Mouse (Mus musculus) lung, postnatal 0 days (tissue): ENCODE data around the gene Rab8b. TPM values are rescaled to one million over a fixed set of nuclear protein-coding genes. Genes with fewer than 3 reads are reported as not detected.
A peak's percentile ranks its signal among the peaks of the same experiment; 100 is the strongest.
"Not testable (repeated sequence)": the region's sequence is repeated elsewhere in the genome, so short reads cannot be mapped to it uniquely, and the experiment has no call there.

ENCODE experiments used
- ATAC-seq: fragments of 200-750 bp; cut with Nextera tagmentation; 2 replicates; pipeline ENCODE4 v1.8.0; 2017; ENCODE audit warnings: moderate library complexity
- DNase-seq: peaks from one replicate; pipeline ENCODE4 v3.0.0-alpha.2; 2016; ENCODE audit warnings: low spot score
- H3K27ac ChIP-seq: fragments of 300-500 bp; sonication (generic); 2 replicates; pipeline ENCODE4 v1.5.1; 2014; ENCODE audit warnings: antibody characterized with exemption, mild to moderate bottlenecking, low read length, mixed read lengths
- H3K27me3 ChIP-seq: fragments of 300-500 bp; sonication (generic); replicated peaks from 2 replicates; pipeline ENCODE4 v1.6.1; 2014; ENCODE audit warnings: low read length, mixed read lengths; ENCODE audit not compliant: insufficient read depth
- H3K36me3 ChIP-seq: fragments of 300-500 bp; sonication (generic); 2 replicates; pipeline ENCODE4 v1.6.1; 2014; ENCODE audit warnings: low read length, mixed read lengths; ENCODE audit not compliant: insufficient read depth
- H3K4me1 ChIP-seq: fragments of 300-500 bp; sonication (generic); 2 replicates; pipeline ENCODE4 v1.6.1; 2014; ENCODE audit warnings: antibody characterized with exemption, low read depth, low read length, mixed read lengths; ENCODE audit not compliant: insufficient read depth
- H3K4me2 ChIP-seq: fragments of 300-500 bp; sonication (generic); replicated peaks from 2 replicates; pipeline ENCODE4 v1.6.1; 2014; ENCODE audit warnings: low read depth, mild to moderate bottlenecking, low read length, moderate library complexity, mixed read lengths
- H3K4me3 ChIP-seq: fragments of 300-500 bp; sonication (generic); 2 replicates; pipeline ENCODE4 v1.5.1; 2014; ENCODE audit warnings: low read depth, low read length
- H3K9ac ChIP-seq: fragments of 300-500 bp; sonication (generic); replicated peaks from 2 replicates; pipeline ENCODE4 v1.6.1; 2014; ENCODE audit warnings: low read depth, mild to moderate bottlenecking
- H3K9me3 ChIP-seq: fragments of 300-500 bp; sonication (generic); 2 replicates; pipeline ENCODE4 v1.6.1; 2016; ENCODE audit warnings: low read length, mixed read lengths
- CTCF ChIP-seq: IDR thresholded peaks from 2 replicates; pipeline ENCODE4 v1.5.1; 2016; ENCODE audit warnings: antibody characterized with exemption, mild to moderate bottlenecking
- EP300 ChIP-seq: IDR thresholded peaks from 2 replicates; pipeline ENCODE4 v1.6.1; 2016; ENCODE audit warnings: antibody characterized with exemption, mild to moderate bottlenecking, control low read depth
- WGBS: fragments of 180-500 bp; shearing (Covaris S2); extraction: QIAGEN DNeasy Blood & Tissue Kit; methylation state at CpG from one replicate; pipeline ENCODE4 v1.1.7; 2014; 5-methylcytosine and 5-hydroxymethylcytosine counted together
- polyA plus RNA-seq: library from polyadenylated mRNA; unstranded; fragments of >200 nt; fragmentation: Nextera tagmentation; extraction: Ambion mirVana; gene quantifications from 2 replicates; pipeline ENCODE4 v1.2.1, GENCODE M21; 2015

Gene Rab8b
- polyA plus RNA-seq, 1 experiment from 2014 or later = 15.6 TPM

GRCm38 (mm10) chr9:66878899-66879298 lies 40.6 kb downstream of the Rab8b start:
- ATAC-seq (no peak), DNase-seq (no peak)
- no peak overlapping the region for H3K4me3 ChIP-seq
- WGBS = 89% methylated on average over 3 of the region's 3 CpGs
- H3K4me1 ChIP-seq = 0 out of 2 replicates have a peak, but pooled peaks cover 3% of the 10 kb centered on the region
- H3K27me3 ChIP-seq = no peaks in the 10 kb centered on the region
- no peaks in the 10 kb centered on the region for H3K9me3 ChIP-seq
- H3K27ac ChIP-seq = no peak overlapping the region
- H3K4me2 ChIP-seq = no peak overlapping the region
- H3K36me3 ChIP-seq = no peaks in the 10 kb centered on the region
- TF ChIP-seq EP300 (no peak), CTCF (no peak)
- H3K9ac ChIP-seq = no peak overlapping the region

GRCm38 (mm10) chr9:66876577-66876976 lies 42.9 kb downstream of the Rab8b start:
- H3K4me3 ChIP-seq = no peak overlapping the region
- 40% methylated on average over 5 of the region's 5 CpGs for whole genome bisulfite sequencing
- H3K36me3 ChIP-seq = no peaks in the 10 kb centered on the region
- DNase-seq (peak; percentile 92), ATAC-seq (peak; percentile 78)
- H3K9me3 ChIP-seq = no peaks in the 10 kb centered on the region
- no peak overlapping the region for H3K4me2 ChIP-seq
- no peak overlapping the region for H3K27ac ChIP-seq
- no peaks in the 10 kb centered on the region for H3K4me1 ChIP-seq
- H3K9ac ChIP-seq = no peak overlapping the region
- no peaks in the 10 kb centered on the region for H3K27me3 ChIP-seq
- TF ChIP-seq CTCF = no peak
- peak; percentile 69 for TF ChIP-seq EP300

GRCm38 (mm10) chr9:66874297-66874696 lies 45.2 kb downstream of the Rab8b start:
- no peak overlapping the region for H3K27ac ChIP-seq
- H3K9me3 ChIP-seq = no peaks in the 10 kb centered on the region
- H3K27me3 ChIP-seq = no peaks in the 10 kb centered on the region

GRCm38 (mm10) chr9:66873531-66873930 lies 46.0 kb downstream of the Rab8b start:
- Histone ChIP-seq H3K27ac (0 out of 2 replicates have a peak overlapping the region, but pooled peaks have one; percentile 61), H3K36me3 (no peaks in the 10 kb centered on the region), H3K9ac (no peak overlapping the region), H3K4me2 (no peak overlapping the region), H3K4me1 (no peaks in the 10 kb centered on the region), H3K27me3 (no peaks in the 10 kb centered on the region), H3K4me3 (no peak overlapping the region), H3K9me3 (no peaks in the 10 kb centered on the region)
- TF ChIP-seq EP300 (no peak), CTCF (peak; percentile 9; the same call in 1 of the 2 replicates)
- no peak for DNase-seq
- ATAC-seq = no peak

More at GRCm38 (mm10) chr9:66874297-66874696, 45.2 kb downstream of the Rab8b start:
- ATAC-seq (no peak), DNase-seq (no peak)
- TF ChIP-seq EP300 (no peak), CTCF (no peak)
- Histone ChIP-seq H3K36me3 (no peaks in the 10 kb centered on the region), H3K4me2 (no peak overlapping the region), H3K9ac (no peak overlapping the region), H3K4me1 (no peaks in the 10 kb centered on the region), H3K4me3 (no peak overlapping the region)
- WGBS = 99% methylated on average over 5 of the region's 5 CpGs

- H3K27ac ChIP-seq = peak overlapping the region; percentile 61
- DNase-seq, H3K27me3 ChIP-seq, H3K9me3 ChIP-seq, H3K9ac ChIP-seq, ATAC-seq, H3K36me3 ChIP-seq, H3K4me1 ChIP-seq, H3K4me2 ChIP-seq, H3K4me3 ChIP-seq: not testable (repeated sequence)
- 59% methylated on average over 2 of the region's 2 CpGs for WGBS
Measured at GRCm38 (mm10) chr9:66873009-66873408, 46.5 kb downstream of the Rab8b start.

GRCm38 (mm10) chr9:66872015-66872727 lies 47.3 kb downstream of the Rab8b start:
- Histone ChIP-seq H3K36me3 (no peaks in the 10 kb centered on the region), H3K4me2 (peak overlapping the region; percentile 6; the same call in 1 of the 2 replicates), H3K4me1 (no peaks in the 10 kb centered on the region), H3K27ac (peak overlapping the region; percentile 62), H3K27me3 (no peaks in the 10 kb centered on the region), H3K9me3 (no peaks in the 10 kb centered on the region), H3K4me3 (no peak overlapping the region), H3K9ac (no peak overlapping the region)
- DNase-seq (peak; percentile 91), ATAC-seq (peak; percentile 83)
- peak; percentile 46; the same call in 1 of the 2 replicates for TF ChIP-seq EP300
- TF ChIP-seq CTCF = no peak
- 61% methylated on average over 9 of the region's 10 CpGs for WGBS
